Mouse (Mus musculus): ENCODE measurements around the gene Gcsam.

The Gcsam gene

DNA sequence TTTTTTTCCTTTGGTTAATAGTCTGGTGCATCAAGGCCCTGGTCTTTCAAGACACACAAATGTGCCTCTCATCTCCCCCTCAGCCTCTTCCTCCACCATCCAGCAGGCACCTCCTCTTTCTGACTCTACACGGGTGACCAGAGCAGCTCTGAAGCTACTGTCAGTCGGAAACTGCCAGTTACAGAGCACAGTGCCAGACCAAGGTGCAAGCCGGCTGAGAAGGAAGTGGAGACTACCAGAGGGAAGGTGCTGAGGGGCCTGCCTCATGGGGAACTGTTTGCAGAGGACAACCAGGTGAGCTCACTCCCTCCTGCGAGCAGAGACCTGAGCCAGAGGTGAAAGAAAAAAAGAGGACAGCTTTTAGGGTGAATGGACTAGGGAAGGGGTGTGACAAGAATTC lies at the start of gene Gcsam:
Gcsam (plus strand) TSS at position 114 of the 400 bp plus-strand sequence.
- no peak for DNase-seq (ENCODE audit: low spot score in 2 of 2)

- no peak for DNase-seq (ENCODE audit: low spot score in 2 of 2)
Observed at GRCm38 (mm10) chr16:45561747-45562146, 48.4 kb upstream of the Gcsam start.

DNA sequence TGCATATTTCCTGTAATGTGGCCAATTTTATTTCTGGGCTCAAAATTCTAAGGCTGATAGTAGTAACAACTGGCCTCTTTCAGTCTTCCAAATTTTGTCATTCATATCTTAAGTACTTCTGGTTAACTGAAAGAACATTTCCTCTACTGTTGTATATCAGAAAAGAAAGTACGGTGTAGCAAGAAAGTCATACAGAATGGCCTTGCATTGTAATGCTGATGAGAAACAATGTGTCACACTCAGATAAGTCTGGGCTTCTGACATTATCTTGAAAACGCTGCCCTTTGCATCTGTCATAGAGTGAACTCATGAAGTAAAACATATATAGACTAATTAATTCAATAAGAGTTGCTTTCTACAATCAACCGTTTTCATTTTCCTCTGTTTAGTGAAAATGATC lies 37.9 kb upstream of the Gcsam start:
- DNase-seq (ENCODE audit: low spot score in 2 of 2), result no peak

- no peak for DNase-seq (ENCODE audit: low spot score in 2 of 2)
Observed at GRCm38 (mm10) chr16:45579883-45580282, 30.3 kb upstream of the Gcsam start.

DNA sequence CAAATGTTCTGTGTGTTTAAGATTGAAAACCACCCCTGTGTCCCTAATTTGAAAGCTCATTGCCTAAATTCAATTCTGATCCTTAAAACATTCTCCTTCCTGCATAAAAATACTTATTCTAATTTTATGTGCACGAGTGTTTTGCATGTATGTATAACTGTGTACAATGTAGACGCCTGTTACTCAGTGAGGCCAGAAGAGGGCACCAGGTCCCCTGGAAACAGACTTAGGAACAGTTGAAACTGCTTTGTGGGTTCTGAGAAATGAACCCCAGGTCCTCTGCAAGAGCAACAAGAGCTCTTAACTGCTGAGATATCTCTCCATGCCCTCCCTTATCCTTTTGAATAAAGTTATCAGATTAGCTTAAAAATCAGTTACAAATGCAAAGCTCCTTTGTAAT lies 27.7 kb upstream of the Gcsam start:
- DNase-seq (ENCODE audit: low spot score in 2 of 2), result peak; percentile 6 to 16

- DNase-seq (ENCODE audit: low spot score in 2 of 2), result no peak
Observed at GRCm38 (mm10) chr16:45593656-45594055, 16.5 kb upstream of the Gcsam start.

GRCm38 (mm10) chr16:45595494-45595893 lies 14.7 kb upstream of the Gcsam start:
- no peak for DNase-seq (ENCODE audit: low spot score in 2 of 2)

- DNase-seq (ENCODE audit: low spot score in 2 of 2), result peak in 1 of 2 experiments; percentile 9
Observed at GRCm38 (mm10) chr16:45608481-45608954, 1.7 kb upstream of the Gcsam start.

DNA sequence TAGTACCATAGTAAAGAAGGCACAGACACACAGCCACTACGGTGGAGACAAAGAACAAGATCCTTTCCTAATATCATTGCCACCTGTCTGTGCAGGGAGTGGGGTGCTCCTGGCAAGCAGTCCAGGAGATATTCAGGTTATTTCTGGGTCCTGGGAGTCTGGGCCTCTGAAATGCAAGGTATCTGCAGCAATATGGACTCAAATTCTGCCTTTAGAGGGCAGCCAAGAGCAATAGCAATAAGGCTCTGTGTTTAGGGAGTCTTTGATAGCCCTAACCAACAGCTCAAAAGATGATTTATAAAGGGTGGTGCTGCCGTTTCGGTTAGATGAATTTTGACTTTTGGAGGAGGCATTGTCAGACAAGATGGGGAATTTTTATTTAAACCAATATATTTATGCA lies 880 bp upstream of the Gcsam start:
- DNase-seq (ENCODE audit: low spot score in 2 of 2), result peak; percentile 7 to 8

GRCm38 (mm10) chr16:45613247-45613646 lies 3.1 kb downstream of the Gcsam start:
- no peak for DNase-seq (ENCODE audit: low spot score in 2 of 2)

- DNase-seq (ENCODE audit: low spot score in 2 of 2), result no peak
Observed at GRCm38 (mm10) chr16:45615944-45616343, 5.8 kb downstream of the Gcsam start.

DNA sequence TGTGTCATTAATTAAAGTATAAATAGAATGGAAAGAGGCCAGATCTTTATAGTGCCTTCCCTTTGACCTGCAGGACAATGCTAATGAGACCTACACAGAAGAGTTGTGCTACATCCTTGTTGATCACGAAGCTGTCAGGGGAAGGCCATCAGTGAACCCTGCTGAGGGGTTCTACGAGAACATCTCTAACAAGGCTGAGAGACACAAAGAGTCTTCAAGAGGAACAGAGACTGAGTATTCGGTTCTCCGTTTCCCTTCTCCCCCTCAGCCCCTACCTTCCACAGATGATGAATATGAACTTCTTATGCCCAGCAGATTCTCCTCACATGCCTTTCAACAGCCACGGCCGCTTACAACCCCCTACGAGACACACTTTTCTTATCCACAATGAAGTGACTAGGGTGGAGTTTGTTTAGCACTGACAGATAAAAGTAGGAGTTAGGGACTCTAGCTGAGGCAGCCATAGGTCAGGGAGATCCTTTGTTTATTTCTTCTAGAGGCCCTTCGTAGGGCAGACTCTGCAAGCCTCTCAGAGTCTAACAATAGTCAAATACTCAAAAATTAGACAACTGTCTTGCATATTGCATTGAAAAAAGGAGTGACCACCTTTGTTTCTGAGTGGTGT lies 9.7 kb downstream of the Gcsam start:
- no peak for DNase-seq (ENCODE audit: low spot score in 2 of 2)

DNA sequence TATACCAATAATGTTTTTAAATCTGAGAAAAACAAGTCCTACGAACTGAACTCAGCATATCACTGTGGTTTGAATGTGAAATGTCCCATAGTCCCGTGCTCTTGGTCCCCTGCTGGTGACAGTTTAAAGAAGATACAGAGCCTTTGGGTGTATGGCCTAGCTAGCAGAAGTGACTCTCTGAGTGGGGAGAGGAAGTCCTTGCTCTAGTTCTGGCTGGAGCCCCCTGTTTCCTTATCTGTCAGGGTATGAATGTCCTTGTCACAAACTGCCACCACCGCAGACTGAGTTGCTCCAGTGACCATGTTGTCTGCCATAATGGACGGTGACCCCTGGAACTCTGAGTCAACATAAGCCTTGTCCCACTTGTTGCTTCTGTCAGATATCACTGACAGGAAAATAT lies 13.1 kb downstream of the Gcsam start:
- no peak for DNase-seq (ENCODE audit: low spot score in 2 of 2)

DNA sequence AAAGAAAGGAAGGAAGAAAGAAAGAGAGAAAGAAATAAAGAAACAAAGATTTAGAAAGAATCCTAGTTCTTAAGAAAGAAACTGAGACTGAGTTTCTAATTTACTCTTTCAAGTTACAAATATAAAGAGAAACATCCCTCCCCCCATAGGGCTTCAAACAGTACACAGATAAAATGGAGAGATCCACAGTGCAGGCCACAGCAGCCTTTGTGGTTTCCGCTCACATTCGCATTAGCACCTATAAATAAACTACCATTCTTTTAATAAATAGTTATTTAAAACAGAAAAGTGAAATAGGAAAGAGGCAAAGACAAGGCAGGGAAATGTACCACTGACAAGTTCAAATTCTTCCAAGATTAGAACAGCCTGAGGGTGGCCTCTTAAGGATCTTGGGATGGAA lies 14.6 kb downstream of the Gcsam start:
- DNase-seq (ENCODE audit: low spot score in 2 of 2), result no peak

DNA sequence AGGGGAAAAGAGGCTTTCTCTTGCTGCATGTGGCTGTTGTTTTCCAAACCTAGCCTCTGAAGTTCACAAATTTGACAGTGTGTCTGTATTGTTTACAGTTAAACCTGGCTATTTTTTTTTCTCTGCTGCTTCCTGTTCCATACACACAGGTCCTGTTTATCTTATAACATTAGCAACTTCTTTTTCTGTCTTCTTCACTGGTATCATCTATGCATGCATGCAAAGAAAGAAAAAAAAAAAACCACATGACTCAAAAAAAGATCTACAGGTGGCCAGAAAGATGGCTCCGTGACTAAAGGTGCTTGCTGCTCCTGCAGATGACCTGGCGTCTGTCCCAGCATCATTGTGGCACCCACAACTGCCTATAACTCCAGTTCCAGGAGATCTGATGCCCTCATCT lies 15.2 kb downstream of the Gcsam start:
- no peak for DNase-seq (ENCODE audit: low spot score in 2 of 2)

- DNase-seq (ENCODE audit: low spot score in 2 of 2), result no peak
Observed at GRCm38 (mm10) chr16:45629497-45630105, 19.4 kb downstream of the Gcsam start.

GRCm38 (mm10) chr16:45630347-45630960 lies 20.3 kb downstream of the Gcsam start:
- peak; percentile 50 to 63 for DNase-seq (ENCODE audit: low spot score in 2 of 2)

GRCm38 (mm10) chr16:45632420-45632819 lies 22.2 kb downstream of the Gcsam start:
- DNase-seq (ENCODE audit: low spot score in 2 of 2), result no peak

DNA sequence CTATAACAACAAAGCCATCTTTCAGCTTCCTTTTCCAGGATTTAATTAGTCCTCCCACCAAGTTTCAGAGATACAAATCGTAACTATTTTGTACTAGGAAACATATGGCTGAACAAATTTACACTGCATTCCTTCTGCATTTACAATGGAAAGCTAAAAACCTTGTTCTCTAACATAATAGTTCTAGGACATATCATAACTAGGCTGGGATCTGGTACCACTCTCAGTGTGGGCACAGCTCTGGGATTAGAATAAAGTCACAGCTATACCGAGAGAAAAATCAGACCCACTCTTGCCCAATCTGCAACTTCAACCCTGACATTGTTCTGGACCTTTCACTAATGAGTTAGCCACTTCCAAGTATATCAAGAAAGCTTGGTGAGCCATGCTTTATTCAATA lies 25.6 kb downstream of the Gcsam start:
- DNase-seq (ENCODE audit: low spot score in 2 of 2), result no peak

DNA sequence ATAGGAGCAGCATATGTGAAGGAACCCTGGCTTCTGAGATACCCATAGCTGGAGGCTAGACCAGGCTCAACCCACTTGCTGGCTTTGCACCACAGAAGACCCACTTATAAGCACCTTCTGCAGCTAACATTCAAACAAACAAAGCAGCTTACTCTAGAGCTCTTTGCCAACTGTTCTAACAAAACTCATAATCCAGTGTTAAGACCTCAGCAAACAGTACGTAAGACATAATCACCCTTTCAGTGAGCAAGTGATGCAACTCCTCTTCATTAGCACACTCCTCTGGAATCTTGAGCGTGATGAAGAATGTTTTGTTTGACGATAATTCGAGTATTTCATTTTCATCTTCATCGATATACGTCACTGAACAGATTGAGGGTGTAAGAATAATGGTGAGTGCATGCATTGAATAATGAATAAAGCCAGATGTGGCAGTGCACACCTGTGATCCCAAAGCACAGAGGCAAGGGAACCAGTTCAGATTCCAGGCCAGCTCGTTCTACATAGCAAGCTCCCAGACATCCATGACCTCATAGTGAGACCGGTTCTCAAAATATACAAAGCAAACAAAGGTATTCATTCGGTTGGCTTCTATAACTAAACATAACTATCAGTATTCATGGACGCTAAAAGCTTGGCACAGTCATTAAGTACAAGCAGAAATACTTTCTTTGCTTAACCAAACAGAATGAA lies 30.0 kb downstream of the Gcsam start:
- no peak for DNase-seq (ENCODE audit: low spot score in 2 of 2)

DNA sequence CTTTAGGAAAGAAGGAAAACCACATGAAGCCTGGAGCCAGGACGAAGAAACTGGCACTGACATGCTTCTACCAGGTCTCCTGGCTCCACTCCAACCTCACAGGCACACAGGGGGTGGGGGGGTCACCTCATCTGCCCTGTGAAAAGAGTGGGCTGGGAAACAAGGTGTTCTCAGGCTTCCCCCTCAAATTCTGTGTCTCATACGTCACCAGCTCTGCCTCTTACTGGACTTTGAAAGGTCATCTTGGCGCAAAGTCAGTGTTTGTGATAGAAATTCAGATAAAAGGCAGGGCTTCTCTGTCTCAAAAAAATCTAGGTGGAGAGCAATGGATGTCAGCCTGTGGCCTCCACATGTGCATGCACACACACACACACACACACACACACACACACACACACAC lies 31.1 kb downstream of the Gcsam start:
- DNase-seq (ENCODE audit: low spot score in 2 of 2), result no peak

DNA sequence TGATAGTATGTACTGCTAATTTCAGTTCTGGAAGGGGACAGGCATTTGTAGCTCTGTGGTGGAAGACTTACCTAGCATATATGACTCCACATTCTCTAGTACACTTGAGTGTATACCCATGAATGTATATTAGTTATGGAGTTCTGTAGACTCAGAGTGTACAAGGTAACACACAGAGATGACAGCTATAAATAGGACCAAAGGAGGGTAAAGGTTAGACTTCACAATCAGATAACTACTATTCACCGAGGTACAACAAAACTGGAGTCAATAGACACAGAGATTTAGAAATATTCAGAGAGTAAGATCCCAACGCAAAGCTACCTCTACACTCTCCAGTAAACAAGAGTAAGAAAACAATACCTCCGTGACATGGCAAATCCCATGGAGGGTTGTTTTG lies 33.8 kb downstream of the Gcsam start:
- no peak for DNase-seq (ENCODE audit: low spot score in 2 of 2)

DNA sequence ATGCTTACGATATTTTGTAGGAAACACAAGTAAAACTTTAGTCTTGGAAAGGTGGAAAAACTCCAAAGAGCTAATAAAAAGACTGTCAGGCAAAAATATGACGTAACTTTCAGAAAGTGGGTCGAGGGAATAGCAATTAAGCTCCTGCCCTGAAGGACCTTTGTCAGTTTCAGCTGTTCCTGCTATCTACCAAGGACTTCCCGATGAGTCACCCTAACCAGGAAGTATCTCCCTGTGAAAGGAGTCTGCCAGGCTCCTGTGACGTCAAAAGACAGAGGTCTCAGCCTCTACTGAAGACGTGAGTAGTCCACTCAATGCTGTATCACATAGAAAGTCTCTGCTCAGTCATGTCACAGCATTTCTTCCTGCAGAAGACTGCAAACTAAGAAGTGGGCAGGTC lies 34.2 kb downstream of the Gcsam start:
- DNase-seq (ENCODE audit: low spot score in 2 of 2), result no peak
